Mouse (Mus musculus) heart, postnatal 25 days (tissue): ENCODE results near the gene Hipk2. TPM values are rescaled to one million over a fixed set of nuclear protein-coding genes. Genes with fewer than 3 reads are reported as not detected.
"Not testable (repeated sequence)": the region's sequence is repeated elsewhere in the genome, so short reads cannot be mapped to it uniquely, and the experiment has no call there.

ENCODE experiments used
- DNase-seq: peaks from one replicate; pipeline ENCODE4 v3.0.0; 2022; ENCODE audit warnings: low spot score
- intact Hi-C: fragments of 180-260 bp; cut with DNase I; formaldehyde crosslinking; loops from one replicate; pipeline ENCODE4 v1.15.1; 2025
- total RNA-seq, 2 experiments: library from RNA; stranded (reverse); gene quantifications; 2 replicates each; pipeline ENCODE4 v1.2.3; 2021

Gene Hipk2
- total RNA-seq, 2 experiments from 2014 or later, result 97.0 to 99.4 TPM

DNA sequence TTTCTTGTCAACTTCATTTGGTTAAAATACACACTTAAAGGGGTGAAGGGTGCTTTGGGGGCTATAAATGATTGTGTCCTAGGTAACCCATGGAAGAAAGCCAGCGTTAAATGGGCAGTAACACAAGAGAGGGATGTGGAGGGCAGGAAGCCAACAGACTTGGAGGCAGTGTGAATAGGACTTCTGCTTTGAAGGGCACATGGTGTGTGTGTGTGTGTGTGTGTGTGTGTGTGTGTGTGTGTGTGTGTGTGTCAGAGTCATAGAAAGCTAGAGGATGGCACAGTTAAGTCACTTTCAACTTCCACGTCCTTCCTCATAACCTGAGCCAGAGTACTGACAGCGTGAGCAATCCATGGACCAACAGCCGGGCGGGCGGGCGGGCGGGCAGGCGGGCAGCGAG is 187.1 kb downstream of the Hipk2 start:
- no peak for DNase-seq
- intact Hi-C loops, result no loop called here

DNA sequence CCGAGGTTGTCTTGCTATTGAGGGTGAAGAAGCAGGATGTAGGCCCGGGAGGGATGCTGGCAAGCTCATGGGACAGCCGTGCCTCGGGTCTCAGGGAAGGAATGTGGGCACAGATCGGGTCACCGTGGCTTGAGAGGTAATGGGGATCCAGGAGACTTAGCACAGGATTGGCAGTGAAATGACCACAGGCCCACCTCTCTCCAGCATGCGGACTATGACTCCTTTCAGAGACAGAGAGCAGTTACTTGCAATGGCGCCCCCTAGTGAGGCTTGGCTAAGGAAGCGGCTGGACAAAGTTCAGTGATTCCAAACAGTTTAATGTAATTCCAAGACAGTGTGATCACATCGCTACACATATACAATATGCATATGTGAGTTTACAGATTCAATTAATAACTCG is 188.7 kb downstream of the Hipk2 start:
- DNase-seq, result no peak
- intact Hi-C loops, result loop anchor here (2.0 kb wide), 1 partner anchor 36 kb away; no protein-coding TSS in a partner anchor

DNA sequence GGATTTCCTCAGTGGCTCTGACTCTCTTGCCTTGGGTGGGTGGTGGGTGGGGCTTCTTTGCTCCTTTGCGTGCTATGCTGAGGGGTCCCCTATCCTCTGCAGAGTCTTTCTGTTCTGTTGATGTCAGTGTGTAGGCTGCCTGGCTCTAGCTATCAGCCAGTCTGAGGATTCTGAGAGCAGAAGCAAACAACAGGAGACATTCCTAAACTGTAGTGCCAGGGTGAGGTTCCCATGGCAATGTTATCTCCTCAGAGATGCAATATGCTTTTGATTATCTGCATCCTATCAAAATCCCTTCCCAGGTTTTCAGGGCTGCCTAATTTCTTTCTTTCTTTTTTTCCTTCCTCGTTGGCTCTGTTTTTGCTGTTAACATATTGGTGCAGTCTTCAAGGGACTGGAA is 193.4 kb downstream of the Hipk2 start:
- intact Hi-C loops, result no loop called here
- no peak for DNase-seq

DNA sequence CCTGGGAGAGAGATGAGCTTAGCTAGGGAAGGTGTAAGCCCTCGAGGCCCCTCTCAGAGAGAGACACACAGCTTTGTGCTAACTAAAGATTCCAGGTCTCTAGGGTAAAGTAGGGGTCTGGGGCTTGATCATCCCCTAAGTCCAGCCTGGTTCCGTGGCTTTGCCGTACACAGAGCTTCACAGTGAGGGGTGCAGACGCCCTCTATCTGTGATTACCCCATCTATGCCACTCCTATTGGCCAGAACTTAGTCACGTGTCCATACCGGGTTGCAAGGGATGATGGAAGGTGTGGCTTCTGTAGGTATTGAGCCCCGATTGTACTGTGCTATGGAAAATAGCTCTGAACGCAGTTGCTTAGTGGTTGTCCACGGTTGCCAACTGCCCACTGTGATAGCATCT is 198.3 kb downstream of the Hipk2 start:
- intact Hi-C loops, result no loop called here

DNA sequence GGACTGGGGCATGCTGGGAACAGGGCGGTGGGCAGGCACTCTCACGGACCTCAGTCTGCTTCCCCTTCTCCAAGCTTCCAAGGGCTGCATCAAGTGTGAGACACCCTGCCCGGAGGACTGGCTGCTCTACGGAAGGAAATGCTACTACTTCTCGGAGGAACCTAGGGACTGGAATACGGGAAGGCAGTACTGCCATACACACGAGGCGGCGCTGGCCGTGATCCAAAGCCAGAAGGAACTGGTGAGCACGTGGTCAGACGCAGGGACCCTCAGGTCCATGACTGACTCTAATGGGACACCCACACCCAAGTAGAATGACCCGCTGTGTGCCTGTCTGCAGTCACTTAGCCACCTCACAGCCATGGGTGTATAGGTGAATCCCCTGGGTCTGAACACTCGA is 199.2 kb downstream of the Hipk2 start:
- no peak for DNase-seq
- intact Hi-C loops, result no loop called here

More for the DNA sequence above, 198.3 kb downstream of the Hipk2 start:
- no peak for DNase-seq

DNA sequence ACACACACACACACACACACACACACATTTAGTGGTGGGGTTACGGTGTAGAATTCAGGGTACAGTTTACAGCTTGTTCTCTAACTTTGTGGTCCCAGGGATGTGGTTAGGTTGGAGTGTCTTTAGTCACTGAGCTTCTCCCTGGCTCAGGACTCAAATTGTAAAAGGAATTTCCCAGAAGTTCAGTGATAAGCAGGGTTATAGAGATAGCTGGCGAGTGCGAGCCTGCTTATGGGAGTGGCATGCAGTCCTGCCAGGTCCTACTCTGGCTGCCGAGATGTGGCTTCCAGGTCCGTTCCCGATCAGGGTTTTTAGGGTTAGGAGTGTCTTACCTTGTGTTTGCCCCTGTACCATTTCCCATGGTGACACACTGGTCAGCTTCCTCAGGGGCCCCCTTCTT is 199.7 kb downstream of the Hipk2 start:
- no peak for DNase-seq

DNA sequence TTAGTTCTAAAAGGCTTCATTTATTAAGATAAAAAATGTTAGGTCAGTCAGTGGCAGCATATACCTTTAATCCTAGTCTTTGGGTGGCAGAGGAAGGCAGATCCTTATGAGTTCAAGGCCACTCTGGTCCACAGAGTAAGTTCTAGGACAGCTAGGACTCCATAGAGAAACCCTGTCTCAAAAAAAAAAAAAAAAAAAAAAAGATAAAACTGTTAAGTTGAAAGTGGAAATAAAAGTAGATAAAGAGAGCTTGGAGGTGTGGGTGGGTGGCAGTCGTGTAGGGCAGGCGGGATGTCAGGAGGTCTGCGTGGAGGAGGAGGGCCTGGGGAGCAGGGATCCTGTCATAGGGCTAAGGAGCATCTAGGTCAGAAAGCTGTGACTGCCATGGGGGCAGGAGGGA is 204.0 kb downstream of the Hipk2 start:
- intact Hi-C loops, result no loop called here
- DNase-seq, result no peak

More for the DNA sequence above, 199.7 kb downstream of the Hipk2 start:
- intact Hi-C loops, result no loop called here

DNA sequence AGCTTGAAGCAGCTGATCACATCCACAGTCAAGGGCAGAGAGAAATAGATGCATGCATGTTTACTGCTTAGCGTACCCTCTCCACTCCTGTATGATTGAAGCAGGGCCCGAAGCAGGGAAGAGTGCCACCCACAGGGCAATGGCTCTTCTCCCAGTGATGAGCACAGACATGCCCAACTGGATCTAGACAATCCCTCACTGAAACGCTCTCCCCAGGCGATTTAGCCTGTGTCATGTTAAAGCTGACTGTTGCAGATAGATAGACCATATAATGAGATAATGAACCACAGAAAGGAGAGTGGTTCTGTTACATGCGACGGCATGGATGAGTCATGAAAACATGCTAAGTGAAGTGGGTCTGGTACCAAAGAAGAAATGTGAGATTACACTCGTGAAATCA is 204.7 kb downstream of the Hipk2 start:
- DNase-seq, result no peak

DNA sequence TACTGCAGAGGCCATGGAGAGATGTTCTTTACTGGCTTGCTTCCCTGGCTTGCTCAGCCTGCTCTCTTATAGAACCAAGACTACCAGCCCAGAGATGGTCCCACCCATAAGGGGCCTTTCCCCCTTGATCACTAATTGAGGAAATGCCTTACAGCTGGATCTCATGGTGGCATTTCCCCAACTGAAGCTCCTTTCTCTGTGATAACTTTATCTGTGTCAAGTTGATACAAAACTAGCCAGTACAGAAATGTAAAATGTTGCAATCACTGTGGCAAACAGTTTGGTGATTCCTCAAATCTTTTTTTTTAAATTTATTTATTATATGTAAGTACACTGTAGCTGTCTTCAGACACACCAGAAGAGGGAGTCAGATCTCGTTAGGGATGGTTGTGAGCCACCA is 205.5 kb downstream of the Hipk2 start:
- intact Hi-C loops, DNase-seq: not testable (repeated sequence)

More for the DNA sequence above, 204.7 kb downstream of the Hipk2 start:
- intact Hi-C loops, result no loop called here

DNA sequence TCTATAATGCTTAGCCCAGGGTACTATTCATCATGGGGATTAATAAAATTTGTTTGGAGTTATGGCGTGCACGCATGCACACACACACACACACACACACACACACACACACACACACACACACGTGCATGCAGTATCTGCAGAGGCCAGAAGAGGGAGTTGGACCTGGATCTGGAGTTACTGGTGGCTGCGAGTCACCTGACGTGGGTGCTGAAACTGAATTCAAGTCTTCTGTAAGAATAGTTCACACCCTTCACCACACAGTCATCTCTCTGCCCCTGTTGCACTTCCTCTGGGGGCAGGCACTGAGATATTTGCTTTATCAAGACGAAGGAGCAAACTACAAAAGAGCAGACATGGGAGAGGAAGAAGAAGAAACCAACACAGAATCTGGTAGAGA is 206.4 kb downstream of the Hipk2 start:
- DNase-seq, result no peak
- intact Hi-C loops, result no loop called here

DNA sequence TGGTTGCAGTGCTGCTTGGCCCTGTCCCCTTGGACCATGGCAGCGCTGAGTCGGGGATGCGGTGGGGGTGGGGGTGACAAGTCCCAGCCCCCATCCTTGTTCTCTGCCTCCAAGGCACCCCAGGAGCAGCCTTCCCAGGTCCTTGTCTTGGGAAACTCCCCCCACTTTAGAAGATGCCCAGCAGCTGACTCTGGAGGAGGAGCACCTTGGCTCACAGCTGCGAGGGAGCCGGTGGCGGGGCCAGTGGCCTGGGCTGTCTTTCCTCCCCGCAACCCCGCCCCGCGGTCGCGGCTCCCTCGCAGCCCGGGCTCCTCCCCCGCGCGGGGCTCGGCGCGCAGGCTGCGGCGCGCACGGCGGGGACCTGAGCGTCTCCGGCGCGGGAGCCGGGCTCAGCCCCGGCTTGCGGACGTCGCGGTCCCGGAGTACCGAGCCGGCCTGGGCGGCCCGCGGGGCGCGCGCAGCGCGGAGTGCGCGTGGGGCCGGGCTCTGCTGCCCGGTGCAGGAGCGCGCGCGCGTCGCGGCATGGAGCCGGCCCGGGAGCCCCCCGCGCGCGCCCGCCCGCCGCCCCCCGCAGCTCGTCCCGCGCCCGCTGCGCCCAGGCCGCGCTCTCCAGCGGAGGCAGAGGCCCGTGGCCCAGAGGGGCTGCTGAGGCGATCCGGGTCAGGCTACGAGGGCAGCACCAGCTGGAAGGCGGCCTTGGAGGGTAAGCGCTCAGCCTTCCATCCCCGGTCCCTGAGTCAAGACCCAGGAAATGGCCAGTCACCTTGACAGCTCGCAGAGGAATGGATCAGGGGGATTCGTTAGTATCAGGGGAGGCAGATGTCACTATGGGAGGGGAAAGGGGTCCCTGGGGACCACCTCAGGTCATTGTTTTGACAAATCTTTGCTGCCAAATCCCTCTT is 213.0 kb downstream of the Hipk2 start, which contains the start of gene Clec2l:
Clec2l (plus strand) TSS at position 356 of the 902 bp plus-strand sequence.
- intact Hi-C loops, result no loop called here
- DNase-seq, result no peak

DNA sequence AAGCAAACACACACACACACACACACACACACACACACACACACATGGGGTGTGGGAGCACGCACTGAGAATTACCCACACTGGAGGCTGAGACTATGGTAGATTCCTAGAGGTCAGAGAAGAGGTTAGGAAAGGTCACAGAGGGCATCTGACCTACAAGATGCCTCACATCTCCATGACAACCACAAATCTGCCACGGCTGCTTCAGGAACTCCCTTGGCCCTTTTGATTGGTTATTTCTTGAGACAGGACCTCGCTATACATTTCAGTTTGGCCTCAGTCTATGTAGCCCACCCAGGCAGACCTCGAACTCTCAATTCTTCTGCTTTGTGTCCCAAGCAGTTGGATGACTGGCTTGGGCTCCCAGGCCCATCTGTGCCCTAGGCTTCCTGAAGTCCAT is 214.3 kb downstream of the Hipk2 start:
- intact Hi-C loops, result no loop called here
- DNase-seq, result no peak

DNA sequence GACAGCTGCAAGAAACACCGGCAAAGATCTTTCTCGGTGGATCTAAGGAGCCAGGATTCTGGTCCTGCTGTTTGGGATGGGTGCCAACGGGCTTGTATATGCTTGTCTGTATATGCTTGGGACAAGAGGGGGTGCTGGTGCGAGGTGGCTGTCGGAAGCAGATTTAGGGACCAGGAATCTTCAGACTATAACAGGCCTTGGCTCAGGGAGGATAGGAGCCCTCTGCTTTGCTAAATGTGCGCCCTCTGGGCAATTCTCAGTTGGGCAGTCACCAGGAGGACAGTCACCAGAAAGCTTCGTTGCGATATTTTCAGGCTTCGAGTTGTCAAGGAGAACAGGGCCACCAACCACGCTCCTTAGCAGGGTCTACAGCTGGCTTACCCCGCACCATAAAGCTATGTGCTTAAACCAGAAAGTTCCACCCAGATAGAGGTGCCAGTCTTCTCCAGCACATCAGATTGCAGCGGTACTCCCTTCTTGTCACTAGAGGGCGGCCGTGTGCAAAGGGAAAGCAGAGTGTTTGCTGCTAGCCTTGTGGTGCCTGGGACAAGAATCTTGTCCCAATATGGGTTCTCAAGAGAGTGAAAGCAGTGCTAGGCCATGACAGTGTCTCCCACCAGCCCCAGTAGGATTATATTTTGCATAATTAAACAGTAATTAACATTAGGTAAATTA is 225.6 kb downstream of the Hipk2 start:
- intact Hi-C loops, result loop anchor here (1.0 to 5.0 kb wide), 4 partner anchors 36 to 417 kb away; no protein-coding TSS in a partner anchor
- no peak for DNase-seq

DNA sequence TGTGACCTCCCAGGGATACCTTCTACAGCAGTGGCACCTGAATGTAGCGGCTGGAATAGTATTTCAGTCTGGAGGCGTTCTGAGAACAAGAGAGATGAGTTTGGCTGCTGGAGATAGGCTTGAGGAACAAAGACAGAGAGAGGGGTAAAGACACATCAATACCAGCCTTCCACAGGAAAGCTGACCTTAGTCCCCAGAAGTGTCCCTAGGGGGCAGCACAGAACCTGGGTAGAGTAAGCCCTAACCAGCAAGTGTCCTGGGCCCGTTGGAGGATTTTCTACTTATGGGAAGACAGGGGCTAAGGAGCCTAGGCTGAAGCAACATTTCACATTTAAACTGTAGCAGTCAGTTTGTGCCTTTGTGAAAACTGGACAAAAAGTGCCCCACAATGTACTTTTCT is 226.4 kb downstream of the Hipk2 start:
- intact Hi-C loops, result no loop called here
- no peak for DNase-seq

Other genes with a start within 250 kb of the Hipk2 start
- under 1 TPM; 0.36 to 0.81 TPM for gene Klrg2, start 238.9 kb downstream of the Hipk2 start, total RNA-seq
- 1 to 10 TPM; 1.6 to 1.7 TPM for gene Clec2l, start 213.1 kb downstream of the Hipk2 start, total RNA-seq
- gene Tbxas1, start 761 bp downstream of the Hipk2 start, total RNA-seq, result 1 to 10 TPM; 1.8 to 2.0 TPM
- gene Parp12, start 242.2 kb upstream of the Hipk2 start, total RNA-seq, result 10 to 100 TPM; 10.1 to 10.8 TPM